Mouse (Mus musculus) adrenal gland, adult 18-20 months (tissue): ENCODE results near the gene Drap1. TPM values are rescaled to one million over a fixed set of nuclear protein-coding genes. Genes with fewer than 3 reads are reported as not detected.

Source experiments
- DNase-seq, 2 experiments: peaks; one replicate each; pipeline ENCODE4 v3.0.0; 2021 to 2022; ENCODE audit warnings: low spot score in 2 of 2
- total RNA-seq, 2 experiments: library from RNA; stranded (reverse); gene quantifications; 1 replicate in 1 of 2; 2 replicates in 1 of 2; pipeline ENCODE4 v1.2.3; 2021

The Drap1 gene
- total RNA-seq, 2 experiments from 2014 or later, result 266 to 283 TPM

- DNase-seq, result no peak
Observed at GRCm38 (mm10) chr19:5451766-5452165, 27.0 kb upstream of the Drap1 start.

GRCm38 (mm10) chr19:5449673-5450072 is 24.9 kb upstream of the Drap1 start:
- no peak for DNase-seq

DNA sequence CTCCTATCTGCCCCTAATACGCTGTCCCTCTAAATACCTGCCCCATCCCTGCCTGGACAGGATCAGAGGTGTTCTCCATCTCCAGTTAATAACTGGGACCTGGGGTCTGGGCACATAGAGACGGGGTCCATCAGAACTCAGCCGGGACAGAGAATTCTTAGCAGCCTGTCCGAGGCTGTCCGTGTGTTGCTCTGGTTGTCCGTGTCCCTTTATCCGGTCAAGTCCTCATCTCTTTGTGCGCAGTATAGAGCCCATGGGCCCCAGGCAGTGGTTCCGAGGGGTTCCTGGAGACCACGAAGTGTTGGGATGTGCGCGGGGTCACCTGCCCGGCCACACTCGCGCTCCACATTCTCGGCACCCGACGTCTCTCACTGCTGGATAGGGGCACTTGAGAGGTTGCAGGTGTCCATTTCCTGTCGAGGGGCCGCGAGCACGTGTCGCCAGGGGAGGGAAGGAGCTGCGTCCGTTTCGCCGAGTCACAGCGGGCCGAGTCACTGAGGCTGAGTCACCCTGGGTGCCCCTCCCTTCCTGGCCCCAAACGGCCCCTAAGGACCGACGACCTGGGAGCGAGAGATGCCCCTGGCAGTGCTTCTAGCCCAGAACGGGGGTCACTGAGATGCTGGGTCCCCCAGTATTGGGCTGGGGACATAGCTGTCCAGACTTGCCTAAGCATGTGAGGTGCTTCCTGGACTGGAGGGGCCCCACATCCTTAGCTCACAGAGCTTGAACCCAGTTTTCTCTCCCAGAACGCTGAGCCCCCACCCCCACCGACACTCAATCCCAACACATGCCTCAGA is 23.8 kb upstream of the Drap1 start:
- peak; percentile 40 to 49 for DNase-seq

DNA sequence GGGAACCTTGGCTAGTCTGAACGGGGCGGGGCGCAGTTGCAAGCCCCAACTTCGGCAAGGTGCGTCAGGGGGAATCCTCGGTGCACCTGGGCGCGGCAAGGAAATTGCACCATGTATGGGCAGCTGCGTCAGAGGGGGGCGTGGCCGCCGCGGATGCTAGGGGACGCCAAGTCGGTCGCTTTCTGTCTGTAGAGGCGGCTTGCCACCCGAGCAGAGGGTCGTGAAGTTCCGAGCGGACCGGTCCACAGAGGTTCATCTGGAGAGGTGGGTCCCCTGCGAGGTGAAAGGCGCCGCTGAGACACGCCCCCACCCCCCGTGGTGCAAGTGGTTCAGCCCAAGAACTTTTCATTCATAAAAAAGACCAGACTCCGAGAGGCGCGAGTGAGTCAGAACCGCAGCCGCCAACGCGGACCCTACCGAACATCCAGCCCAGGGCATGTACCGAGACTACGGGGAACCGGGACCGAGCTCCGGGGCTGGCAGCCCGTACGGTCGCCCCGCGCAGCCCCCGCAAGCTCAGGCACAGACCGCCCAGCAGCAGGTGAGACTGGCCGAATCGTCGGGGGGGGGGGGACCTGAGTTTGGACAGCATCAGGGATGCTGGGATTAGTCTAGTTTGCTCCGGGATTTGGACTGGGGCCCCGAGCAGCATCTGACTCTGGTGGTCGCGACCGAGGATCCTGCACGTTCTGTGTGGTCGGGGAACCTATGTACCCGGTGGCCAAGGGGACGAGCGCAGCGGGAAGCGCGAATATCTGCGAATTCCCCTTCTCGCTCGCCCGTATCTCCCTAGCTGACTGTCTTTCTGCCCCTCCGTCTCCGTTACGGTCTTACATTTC is 23.0 kb upstream of the Drap1 start, which contains the start of gene Fosl1:
Fosl1 (plus strand) TSS at position 33 of the 839 bp plus-strand sequence.
- peak; percentile 66 to 78 for DNase-seq

- DNase-seq, result no peak
Observed at GRCm38 (mm10) chr19:5445747-5446146, 21.0 kb upstream of the Drap1 start.

- DNase-seq, result no peak
Observed at GRCm38 (mm10) chr19:5444954-5445353, 20.2 kb upstream of the Drap1 start.

DNA sequence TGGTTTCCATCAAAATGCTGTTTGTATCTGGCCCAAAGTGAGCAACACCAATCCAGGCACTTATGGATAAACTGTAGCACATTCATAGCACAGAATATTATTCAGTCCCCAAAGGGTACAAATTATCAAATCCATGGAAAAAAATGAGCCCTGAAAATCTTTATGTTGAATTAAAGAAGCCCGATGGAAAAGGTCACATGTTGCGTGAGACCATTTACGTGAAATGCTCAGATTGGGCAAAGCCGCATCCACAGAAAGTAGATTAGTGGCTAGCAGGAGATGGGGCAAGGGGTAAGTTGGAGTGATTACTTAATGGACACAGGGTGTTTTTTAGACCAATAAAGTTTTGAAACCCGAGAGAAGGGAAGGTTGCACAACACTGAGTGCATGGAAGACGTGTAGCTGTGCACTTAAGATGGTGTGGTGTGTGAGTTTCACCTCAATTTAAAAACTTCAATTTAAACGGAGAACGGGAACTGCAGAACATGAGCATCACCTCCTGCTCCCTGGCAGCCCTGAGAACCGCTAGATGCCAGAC is 19.7 kb upstream of the Drap1 start:
- no peak for DNase-seq

- no peak for DNase-seq
Observed at GRCm38 (mm10) chr19:5433951-5434350, 9.2 kb upstream of the Drap1 start.

GRCm38 (mm10) chr19:5432992-5433852 is 8.4 kb upstream of the Drap1 start:
- no peak for DNase-seq

GRCm38 (mm10) chr19:5431911-5432464 is 7.2 kb upstream of the Drap1 start:
- no peak for DNase-seq

DNA sequence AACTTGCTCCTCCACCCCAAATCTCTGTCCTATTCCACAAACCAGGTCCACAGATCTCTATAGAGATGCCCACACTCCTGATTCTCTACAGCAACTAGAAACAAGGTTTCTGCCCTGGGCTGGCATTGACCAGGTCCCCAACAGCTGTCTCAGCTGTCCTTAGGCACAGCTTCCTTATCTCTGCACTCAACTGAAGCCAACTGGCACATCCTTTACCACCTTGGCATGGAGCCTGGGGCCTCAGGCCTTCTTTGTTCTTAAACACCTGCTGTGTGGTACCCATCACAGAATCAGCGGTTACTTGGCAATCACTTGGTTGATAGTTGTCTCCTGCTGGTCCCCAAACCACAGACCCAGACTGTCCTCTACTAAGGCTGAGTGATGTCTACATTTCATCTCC is 5.6 kb upstream of the Drap1 start:
- no peak for DNase-seq

- DNase-seq, result peak; percentile 59 to 68
Observed at GRCm38 (mm10) chr19:5429806-5430205, 5.0 kb upstream of the Drap1 start.

DNA sequence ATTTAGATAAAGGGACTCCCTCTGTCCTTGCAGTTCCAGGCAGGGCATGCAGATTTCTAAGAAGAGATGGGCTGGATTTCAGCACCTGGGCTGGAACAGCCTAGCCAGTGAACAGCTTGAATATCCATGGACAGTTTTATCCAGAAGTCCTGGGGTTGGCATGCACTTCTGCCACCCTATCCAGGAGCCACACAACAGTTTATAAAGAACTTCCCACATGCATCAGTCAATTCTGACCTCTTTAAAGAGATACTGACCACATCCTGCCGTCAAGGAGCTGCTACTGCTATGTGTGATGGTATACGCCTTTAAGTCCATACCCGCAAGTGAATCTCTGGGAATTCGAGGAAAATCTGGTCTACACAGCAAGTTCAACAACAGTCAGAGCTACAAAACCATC is 4.4 kb upstream of the Drap1 start:
- DNase-seq, result no peak

GRCm38 (mm10) chr19:5428083-5428482 is 3.3 kb upstream of the Drap1 start:
- DNase-seq, result no peak

DNA sequence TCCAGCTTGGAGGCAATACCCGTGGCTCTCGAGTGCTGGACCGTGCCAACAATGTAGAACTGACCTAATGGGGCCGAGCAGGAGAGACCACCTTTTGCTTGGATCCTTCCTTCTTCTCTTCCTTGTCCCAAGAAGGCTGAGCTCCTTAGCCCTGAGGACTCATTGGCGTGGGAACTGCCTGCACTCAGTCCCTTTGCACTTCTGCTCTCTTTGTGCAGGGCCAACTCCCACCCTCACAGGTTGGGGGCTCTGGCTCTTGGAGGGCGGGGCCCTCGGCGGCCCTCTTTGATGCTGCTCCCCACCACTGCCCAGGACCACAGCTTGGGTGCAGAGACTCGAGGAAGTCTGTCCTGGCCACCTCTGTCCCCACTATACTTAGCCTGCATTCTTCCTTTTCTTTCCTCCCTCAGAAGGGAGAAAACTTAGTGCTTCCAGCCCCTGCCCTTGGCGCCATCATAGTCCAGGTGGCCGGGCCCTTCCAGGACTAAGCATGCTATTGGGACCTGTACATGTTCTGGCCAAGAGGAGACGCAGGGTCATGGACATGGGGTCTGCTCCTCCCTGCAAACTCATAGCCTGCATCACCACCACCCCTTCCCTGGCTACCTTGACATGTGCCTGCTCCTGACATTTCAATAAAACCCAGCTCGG is 2.0 kb upstream of the Drap1 start:
- DNase-seq, result no peak

DNA sequence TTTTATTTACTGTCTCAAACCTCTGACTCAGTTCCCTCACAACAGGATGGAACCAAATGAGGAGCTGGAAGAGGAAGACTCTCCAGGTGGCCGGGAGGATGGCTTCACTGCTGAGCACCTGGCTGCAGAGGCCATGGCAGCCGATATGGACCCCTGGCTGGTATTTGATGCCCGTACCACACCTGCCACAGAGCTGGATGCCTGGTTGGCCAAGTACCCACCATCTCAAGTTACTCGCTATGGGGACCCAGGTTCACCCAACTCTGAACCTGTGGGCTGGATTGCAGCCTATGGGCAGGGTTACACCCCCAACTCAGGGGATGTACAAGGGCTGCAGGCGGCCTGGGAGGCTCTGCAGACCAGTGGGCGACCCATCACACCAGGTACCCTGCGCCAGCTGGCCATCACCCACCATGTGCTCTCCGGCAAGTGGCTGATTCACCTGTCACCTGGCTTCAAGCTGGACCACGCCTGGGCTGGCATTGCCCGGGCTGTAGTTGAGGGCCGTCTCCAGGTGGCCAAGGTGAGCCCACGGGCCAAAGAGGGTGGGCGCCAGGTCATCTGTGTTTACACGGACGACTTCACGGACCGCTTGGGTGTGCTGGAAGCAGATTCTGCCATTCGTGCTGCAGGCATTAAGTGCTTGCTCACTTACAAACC is 1.3 kb upstream of the Drap1 start:
- no peak for DNase-seq

- peak; percentile 74 to 80 for DNase-seq
Observed at GRCm38 (mm10) chr19:5424092-5424781, 542 bp downstream of the Drap1 start.

GRCm38 (mm10) chr19:5423561-5423960 is 1.2 kb downstream of the Drap1 start:
- no peak for DNase-seq

- DNase-seq, result no peak
Observed at GRCm38 (mm10) chr19:5422895-5423443, 1.8 kb downstream of the Drap1 start.
